Comparison of ENCODE assay signal across 8 mouse cellular contexts in the genomic region with DNA sequence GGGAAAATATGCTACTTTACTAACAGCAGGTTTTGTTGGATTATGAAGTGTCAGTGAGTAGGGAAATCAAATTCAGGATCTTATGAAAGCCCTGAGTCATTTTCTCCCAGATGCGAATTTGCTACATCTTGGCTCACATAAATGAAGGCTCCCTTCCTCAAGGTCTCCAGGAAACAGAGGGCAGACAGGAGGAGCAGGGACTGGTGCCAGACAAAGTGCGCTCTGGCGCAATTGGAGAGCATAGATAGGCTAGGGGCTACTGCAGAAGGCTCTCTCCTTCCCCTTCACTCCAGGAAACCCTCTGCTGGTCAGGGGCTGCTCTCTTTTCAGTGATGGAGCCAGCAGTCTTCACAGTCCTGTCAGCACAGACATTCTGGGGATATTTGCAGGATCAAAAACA.
DNase-seq lines count a peak whose midpoint lies in the region; ATAC-seq lines count a peak whose summit lies in the region.

No protein-coding gene starts in this region.

- 39% methylated on average over 3 of the region's 3 CpGs for WGBS in hindbrain, embryonic 15.5 days
- 59% methylated on average over 3 of the region's 3 CpGs for WGBS in hindbrain, embryonic 10.5 days
- WGBS in hindbrain, embryonic 16.5 days = 50% methylated on average over 3 of the region's 3 CpGs
- WGBS in midbrain, embryonic 10.5 days = 31% methylated on average over 3 of the region's 3 CpGs

- no peaks in the 10 kb centered on the region for H3K36me3 ChIP-seq in hindbrain, embryonic 15.5 days
- no peaks in the 10 kb centered on the region for H3K36me3 ChIP-seq in hindbrain, embryonic 10.5 days
- no peaks in the 10 kb centered on the region for H3K36me3 ChIP-seq in hindbrain, embryonic 16.5 days (ENCODE audit: control insufficient read depth, insufficient read depth, low read length)
- H3K36me3 ChIP-seq in midbrain, embryonic 10.5 days = no peaks in the 10 kb centered on the region

- H3K4me2 ChIP-seq in hindbrain, embryonic 15.5 days = peak overlapping the region; percentile 62; the same call in 1 of the 2 replicates
- H3K4me2 ChIP-seq in hindbrain, embryonic 16.5 days (ENCODE audit: low read length) = no peak overlapping the region

- no peaks in the 10 kb centered on the region for H3K27me3 ChIP-seq in hindbrain, embryonic 15.5 days
- H3K27me3 ChIP-seq in hindbrain, embryonic 10.5 days (ENCODE audit: insufficient read depth, poor library complexity, severe bottlenecking) = peaks cover 34% of the 10 kb centered on the region
- no peaks in the 10 kb centered on the region for H3K27me3 ChIP-seq in hindbrain, embryonic 16.5 days (replicated peaks; ENCODE audit: control insufficient read depth, insufficient read depth, low read length)
- H3K27me3 ChIP-seq in midbrain, embryonic 10.5 days (ENCODE audit: low read depth, poor library complexity, severe bottlenecking) = peaks cover 42% of the 10 kb centered on the region

- H3K27ac ChIP-seq in hindbrain, embryonic 15.5 days (replicated peaks) = no peak overlapping the region
- H3K27ac ChIP-seq in hindbrain, embryonic 10.5 days = no peak overlapping the region
- no peak overlapping the region for H3K27ac ChIP-seq in hindbrain, embryonic 16.5 days (ENCODE audit: low read depth, low read length)
- no peak overlapping the region for H3K27ac ChIP-seq in midbrain, embryonic 10.5 days (replicated peaks)

- H3K9ac ChIP-seq in hindbrain, embryonic 15.5 days = no peak overlapping the region
- no peak overlapping the region for H3K9ac ChIP-seq in hindbrain, embryonic 16.5 days (ENCODE audit: low read depth, low read length)

- no peaks in the 10 kb centered on the region for H3K9me3 ChIP-seq in hindbrain, embryonic 15.5 days
- H3K9me3 ChIP-seq in hindbrain, embryonic 10.5 days = no peaks in the 10 kb centered on the region
- H3K9me3 ChIP-seq in hindbrain, embryonic 16.5 days (ENCODE audit: control insufficient read depth, low read length) = 0 out of 2 replicates have a peak, but pooled peaks cover 2% of the 10 kb centered on the region
- H3K9me3 ChIP-seq in midbrain, embryonic 10.5 days (replicated peaks) = no peaks in the 10 kb centered on the region

- H3K4me1 ChIP-seq in hindbrain, embryonic 15.5 days (replicated peaks) = peaks cover 20% of the 10 kb centered on the region
- H3K4me1 ChIP-seq in hindbrain, embryonic 10.5 days (replicated peaks) = peaks cover 23% of the 10 kb centered on the region
- peaks cover 19% of the 10 kb centered on the region for H3K4me1 ChIP-seq in hindbrain, embryonic 16.5 days (ENCODE audit: control insufficient read depth, insufficient read depth, low read depth, low read length)
- H3K4me1 ChIP-seq in midbrain, embryonic 10.5 days = peaks cover 25% of the 10 kb centered on the region

- no peak for DNase-seq in hindbrain, embryonic 10.5 days (ENCODE audit: low spot score)
- peak; percentile 47 for DNase-seq in adrenal gland, postnatal 25 days
- peak; percentile 21 to 36 for DNase-seq in kidney, adult 8-10 months
- DNase-seq in lung, postnatal 10 days = peak; percentile 55
- DNase-seq in layer of hippocampus, adult 9-10 months (ENCODE audit: low spot score) = no peak
- no peak for DNase-seq in midbrain, embryonic 10.5 days (ENCODE audit: low spot score)

- ATAC-seq in hindbrain, embryonic 15.5 days (ENCODE audit: low FRiP score, low read depth) = no peak
- no peak for ATAC-seq in hindbrain, embryonic 16.5 days

- H3K4me3 ChIP-seq in hindbrain, embryonic 15.5 days = no peak overlapping the region
- H3K4me3 ChIP-seq in hindbrain, embryonic 10.5 days = no peak overlapping the region
- no peak overlapping the region for H3K4me3 ChIP-seq in hindbrain, embryonic 16.5 days (ENCODE audit: low read length)
- no peak overlapping the region for H3K4me3 ChIP-seq in midbrain, embryonic 10.5 days

Comparison
In these comparisons a context has a peak if more than half of its experiments do, and no peak if none do; other contexts are left out.
1. DNase-seq: peak in adrenal gland, postnatal 25 days (single experiment), kidney, adult 8-10 months (2 of 2) and lung, postnatal 10 days (single experiment); none in hindbrain, embryonic 10.5 days (single experiment), layer of hippocampus, adult 9-10 months (single experiment) and midbrain, embryonic 10.5 days (single experiment).